Mouse (Mus musculus) CH12.LX (cell line): ENCODE results near the gene Podxl2. TPM values are rescaled to one million over a fixed set of nuclear protein-coding genes. Genes with fewer than 3 reads are reported as not detected.

ENCODE experiments used
- DNase-seq: peaks from one replicate; pipeline ENCODE4 v3.0.0-alpha.2; 2013; ENCODE audit errors: extremely low read depth
- H3K27ac ChIP-seq: 2 replicates; pipeline ENCODE4 v1.5.1; 2012; ENCODE audit warnings: low read depth, mild to moderate bottlenecking, control low read depth, moderate library complexity; ENCODE audit not compliant: insufficient read depth
- H3K27me3 ChIP-seq: replicated peaks from 2 replicates; pipeline ENCODE3; 2012; ENCODE audit warnings: inconsistent platforms
- H3K36me3 ChIP-seq, 2 experiments: replicated peaks in 1 of 2; 2 replicates each; pipeline versions ENCODE3 to v1.6.1; 2012; ENCODE audit warnings: inconsistent platforms in 1 of 2, low read length in 1 of 2, mild to moderate bottlenecking in 1 of 2, mixed read lengths in 1 of 2, moderate library complexity in 1 of 2; ENCODE audit not compliant: control insufficient read depth in 1 of 2, insufficient read depth in 1 of 2
- H3K4me1 ChIP-seq, 2 experiments: 2 replicates each; pipeline ENCODE4 v1.6.1; 2012; ENCODE audit warnings: inconsistent platforms in 1 of 2, moderate library complexity in 1 of 2; ENCODE audit not compliant: insufficient read depth in 2 of 2, control insufficient read depth in 1 of 2
- H3K4me2 ChIP-seq: 2 replicates; pipeline ENCODE4 v1.6.1; 2012; ENCODE audit warnings: low read depth, mild to moderate bottlenecking, control low read depth; ENCODE audit not compliant: poor library complexity, insufficient read depth, severe bottlenecking
- H3K4me3 ChIP-seq, 3 experiments: fragments of 150-350 bp in 1 of 3; sonication (generic) in 1 of 3; replicated peaks in 1 of 3; 2 replicates each; pipeline versions ENCODE3 to v1.5.1; 2011 to 2012; ENCODE audit warnings: low read depth in 2 of 3, low read length in 2 of 3, mild to moderate bottlenecking in 2 of 3, moderate library complexity in 2 of 3, control low read depth in 1 of 3, improper control_type of control experiment in 1 of 3, inconsistent platforms in 1 of 3, mixed read lengths in 1 of 3; ENCODE audit not compliant: poor library complexity in 1 of 3
- H3K79me2 ChIP-seq: replicated peaks from 2 replicates; pipeline ENCODE4 v1.6.1; 2012; ENCODE audit warnings: mild to moderate bottlenecking, moderate library complexity; ENCODE audit not compliant: control insufficient read depth, poor library complexity, insufficient read depth, severe bottlenecking; ENCODE audit errors: extremely low read depth
- H3K9ac ChIP-seq: 2 replicates; pipeline ENCODE4 v1.6.1; 2012; ENCODE audit warnings: low read depth, mild to moderate bottlenecking, control low read depth, moderate library complexity; ENCODE audit not compliant: insufficient read depth
- H3K9me3 ChIP-seq: replicated peaks from 2 replicates; pipeline ENCODE3; 2012; ENCODE audit warnings: low read length, inconsistent platforms, mixed read lengths
- BHLHE40 ChIP-seq: IDR thresholded peaks from 2 replicates; pipeline ENCODE4 v1.6.1; 2011; ENCODE audit warnings: mild to moderate bottlenecking, low read depth, low read length, improper control_type of control experiment
- CHD2 ChIP-seq: IDR thresholded peaks from 2 replicates; pipeline ENCODE4 v1.6.1; 2011; ENCODE audit warnings: low read length, improper control_type of control experiment
- CTCF ChIP-seq, 2 experiments: IDR thresholded peaks in 1 of 2; conservative IDR thresholded peaks in 1 of 2; 2 replicates each; pipeline ENCODE4 v1.5.1; 2011 to 2012; ENCODE audit warnings: low read depth in 2 of 2, low read length in 2 of 2, improper control_type of control experiment in 1 of 2, inconsistent platforms in 1 of 2, mild to moderate bottlenecking in 1 of 2, moderate library complexity in 1 of 2
- EP300 ChIP-seq: IDR thresholded peaks from 2 replicates; pipeline ENCODE4 v1.6.1; 2011; ENCODE audit warnings: low read length, improper control_type of control experiment
- ETS1 ChIP-seq: conservative IDR thresholded peaks from 2 replicates; pipeline ENCODE4 v1.6.1; 2012; ENCODE audit warnings: low read depth, mild to moderate bottlenecking, inconsistent platforms, low read length, improper control_type of control experiment, moderate library complexity
- HCFC1 ChIP-seq: IDR thresholded peaks from 2 replicates; pipeline ENCODE4 v1.6.1; 2012; ENCODE audit warnings: low read depth, mild to moderate bottlenecking, inconsistent platforms, low read length, improper control_type of control experiment
- IRF4 ChIP-seq: IDR thresholded peaks from 2 replicates; pipeline ENCODE4 v1.6.1; 2014; ENCODE audit warnings: low read depth, mild to moderate bottlenecking, inconsistent platforms, low read length, improper control_type of control experiment
- JUND ChIP-seq: conservative IDR thresholded peaks from 2 replicates; pipeline ENCODE4 v1.6.1; 2011; ENCODE audit warnings: low read depth, low read length, improper control_type of control experiment
- KAT2A ChIP-seq: IDR thresholded peaks from 2 replicates; pipeline ENCODE4 v1.6.1; 2012; ENCODE audit warnings: low read length, improper control_type of control experiment, inconsistent platforms; ENCODE audit not compliant: insufficient replicate concordance
- MYC ChIP-seq: IDR thresholded peaks from 2 replicates; pipeline ENCODE4 v1.6.1; 2011; ENCODE audit warnings: low read depth, mild to moderate bottlenecking, improper control_type of control experiment, low read length
- NELFE ChIP-seq: IDR thresholded peaks from 2 replicates; pipeline ENCODE4 v1.6.1; 2011; ENCODE audit warnings: low read depth, low read length, improper control_type of control experiment
- POLR2A ChIP-seq: IDR thresholded peaks from 2 replicates; pipeline ENCODE4 v1.6.1; 2011; ENCODE audit warnings: low read depth, mild to moderate bottlenecking, improper control_type of control experiment, low read length
- RCOR1 ChIP-seq: conservative IDR thresholded peaks from 2 replicates; pipeline ENCODE4 v1.6.1; 2012; ENCODE audit warnings: low read depth, mild to moderate bottlenecking, inconsistent platforms, low read length, improper control_type of control experiment
- SIN3A ChIP-seq: IDR thresholded peaks from 2 replicates; pipeline ENCODE4 v1.6.1; 2012; ENCODE audit warnings: low read length, improper control_type of control experiment, inconsistent platforms
- TBP ChIP-seq: conservative IDR thresholded peaks from 2 replicates; pipeline ENCODE4 v1.6.1; 2011; ENCODE audit warnings: low read depth, low read length, improper control_type of control experiment
- TCF12 ChIP-seq: IDR thresholded peaks from 2 replicates; pipeline ENCODE4 v1.6.1; 2014; ENCODE audit warnings: low read depth, mild to moderate bottlenecking, inconsistent platforms, low read length, improper control_type of control experiment
- UBTF ChIP-seq: IDR thresholded peaks from 2 replicates; pipeline ENCODE4 v1.6.1; 2012; ENCODE audit warnings: low read depth, mild to moderate bottlenecking, inconsistent platforms, low read length, improper control_type of control experiment, moderate library complexity
- USF1 ChIP-seq: IDR thresholded peaks from 2 replicates; pipeline ENCODE4 v1.6.1; 2014; ENCODE audit warnings: low read depth, mild to moderate bottlenecking, inconsistent platforms, low read length, improper control_type of control experiment
- USF2 ChIP-seq: conservative IDR thresholded peaks from 2 replicates; pipeline ENCODE4 v1.6.1; 2011; ENCODE audit warnings: low read depth, low read length, improper control_type of control experiment
- ZMIZ1 ChIP-seq: IDR thresholded peaks from 2 replicates; pipeline ENCODE4 v1.6.1; 2012; ENCODE audit warnings: low read depth, mild to moderate bottlenecking, inconsistent platforms, low read length, improper control_type of control experiment
- ZNF384 ChIP-seq: IDR thresholded peaks from 2 replicates; pipeline ENCODE4 v1.6.1; 2012; ENCODE audit warnings: low read depth, low read length, improper control_type of control experiment, inconsistent platforms
- dilution Hi-C: fragments of 300-500 bp; cut with MboI; formaldehyde crosslinking; loops from 2 replicates; pipeline ENCODE4 v1.14.3; 2020; ENCODE audit warnings: low sequenced_read_pairs; ENCODE audit not compliant: extremely low pct_unique_long_range_greater_than_20kb, extremely low pct_ligation_motif_present
- in situ Hi-C: fragments of 300-500 bp; cut with MboI; formaldehyde crosslinking; loops from 3 replicates; pipeline ENCODE4 v1.14.3; 2019; ENCODE audit warnings: low sequenced_read_pairs, low pct_ligation_motif_present, low pct_unique_long_range_greater_than_20kb, mixed read lengths
- polyA plus RNA-seq: library from polyadenylated mRNA; unstranded; fragments of >175 nt; gene quantifications from 2 replicates; pipeline ENCODE4 v1.2.1, GENCODE M21; 2012; ENCODE audit warnings: low read depth; ENCODE audit not compliant: insufficient read length
- total RNA-seq, 2 experiments: library from RNA; depleted of rRNA; stranded (reverse); fragments of 300-350 nt in 1 of 2; fragments of >200 nt in 1 of 2; gene quantifications; 2 replicates each; pipeline ENCODE4 v1.2.3; 2012 to 2014

Podxl2 gene
- total and polyA plus RNA-seq, 3 experiments: 0.79 to 0.93 (median 0.81) TPM

GRCm38 (mm10) chr6:88835047-88835446, 39.8 kb downstream of the Podxl2 start:
- no peak overlapping the region for H3K4me3 ChIP-seq
- H3K36me3 ChIP-seq: peaks cover 33 to 56% of the 10 kb centered on the region in 2 experiments
- DNase-seq: peak; percentile 73
- peak overlapping the region; percentile 58 for H3K27ac ChIP-seq
- in situ Hi-C loops: no loop called here
- no peak overlapping the region for H3K9ac ChIP-seq
- H3K4me2 ChIP-seq: no peak overlapping the region
- TF ChIP-seq EP300 (0 out of 2 replicates have a peak, but pooled peaks have one; percentile 18), SIN3A (no peak), BHLHE40 (peak; percentile 79), UBTF (no peak), ETS1 (peak; percentile 55), CHD2 (0 out of 2 replicates have a peak, but pooled peaks have one; percentile 26)
- H3K79me2 ChIP-seq: no peaks in the 10 kb centered on the region
- H3K4me1 ChIP-seq: peaks cover 44 to 57% of the 10 kb centered on the region in 2 experiments
- H3K9me3 ChIP-seq: no peaks in the 10 kb centered on the region
- H3K27me3 ChIP-seq: no peaks in the 10 kb centered on the region
- dilution Hi-C loops: no loop called here

GRCm38 (mm10) chr6:88833340-88834140, 41.3 kb downstream of the Podxl2 start:
- in situ Hi-C loops: no loop called here
- H3K36me3 ChIP-seq: peaks cover 21 to 41% of the 10 kb centered on the region in 2 experiments
- dilution Hi-C loops: no loop called here
- H3K4me1 ChIP-seq: peaks cover 53 to 65% of the 10 kb centered on the region in 2 experiments
- H3K9me3 ChIP-seq: no peaks in the 10 kb centered on the region
- DNase-seq: no peak
- no peak for TF ChIP-seq CTCF (conservative IDR thresholded peaks at IDR 0.05 in 1 of 2, IDR thresholded peaks at IDR 0.05 in 1 of 2; ENCODE audit: low read depth in 2 of 2, low read length in 2 of 2)
- no peak for TF ChIP-seq KAT2A
- TF ChIP-seq ETS1: 0 out of 2 replicates have a peak, but pooled peaks have one; percentile 18
- 0 out of 2 replicates have a peak, but pooled peaks have one; percentile 10 for TF ChIP-seq SIN3A
- TF ChIP-seq ZNF384: peak; percentile 86
- H3K79me2 ChIP-seq: no peaks in the 10 kb centered on the region
- H3K27me3 ChIP-seq: no peaks in the 10 kb centered on the region
- H3K4me3 ChIP-seq: no peak overlapping the region
- no peak overlapping the region for H3K27ac ChIP-seq
- H3K4me2 ChIP-seq: no peak overlapping the region
- H3K9ac ChIP-seq: no peak overlapping the region

GRCm38 (mm10) chr6:88832663-88833062, 42.2 kb downstream of the Podxl2 start:
- H3K4me2 ChIP-seq: no peak overlapping the region
- no peaks in the 10 kb centered on the region for H3K79me2 ChIP-seq
- H3K36me3 ChIP-seq: peaks cover 12 to 32% of the 10 kb centered on the region in 2 experiments
- peak overlapping the region in 1 of 3 experiments; percentile 48 for H3K4me3 ChIP-seq
- peak; percentile 98 for DNase-seq
- H3K9ac ChIP-seq: no peak overlapping the region
- in situ Hi-C loops (no loop called here), dilution Hi-C loops (no loop called here)
- peak overlapping the region; percentile 37; the same call in 1 of the 2 replicates for H3K27ac ChIP-seq
- no peaks in the 10 kb centered on the region for H3K9me3 ChIP-seq
- peaks cover 60 to 74% of the 10 kb centered on the region in 2 experiments for H3K4me1 ChIP-seq
- H3K27me3 ChIP-seq: no peaks in the 10 kb centered on the region
- TF ChIP-seq POLR2A (peak; percentile 62), TCF12 (peak; percentile 15; the same call in 1 of the 2 replicates), IRF4 (peak; percentile 4; the same call in 1 of the 2 replicates), ZMIZ1 (0 out of 2 replicates have a peak, but pooled peaks have one; percentile 28), NELFE (peak; percentile 32; the same call in 1 of the 2 replicates), SIN3A (0 out of 2 replicates have a peak, but pooled peaks have one; percentile 12), MYC (0 out of 2 replicates have a peak, but pooled peaks have one; percentile 22), TBP (0 out of 2 replicates have a peak, but pooled peaks have one; percentile 32), BHLHE40 (0 out of 2 replicates have a peak, but pooled peaks have one; percentile 40), RCOR1 (no peak), JUND (no peak), USF1 (no peak), USF2 (no peak), HCFC1 (0 out of 2 replicates have a peak, but pooled peaks have one; percentile 31), CTCF (conservative IDR thresholded peaks at IDR 0.05 in 1 of 2, IDR thresholded peaks at IDR 0.05 in 1 of 2; ENCODE audit: low read depth in 2 of 2, low read length in 2 of 2) (0 out of 4 replicates have a peak, but pooled peaks of 1 of the 2 experiments have one; percentile 24)
